Mouse (Mus musculus) neural tube, embryonic 10.5 days (tissue): ENCODE results near the gene Sgk1.

ENCODE experiments used
- DNase-seq: peaks from one replicate; pipeline ENCODE4 v3.0.0-alpha.2; 2017; ENCODE audit warnings: low spot score; ENCODE audit errors: extremely low spot score

Sgk1 gene

DNA sequence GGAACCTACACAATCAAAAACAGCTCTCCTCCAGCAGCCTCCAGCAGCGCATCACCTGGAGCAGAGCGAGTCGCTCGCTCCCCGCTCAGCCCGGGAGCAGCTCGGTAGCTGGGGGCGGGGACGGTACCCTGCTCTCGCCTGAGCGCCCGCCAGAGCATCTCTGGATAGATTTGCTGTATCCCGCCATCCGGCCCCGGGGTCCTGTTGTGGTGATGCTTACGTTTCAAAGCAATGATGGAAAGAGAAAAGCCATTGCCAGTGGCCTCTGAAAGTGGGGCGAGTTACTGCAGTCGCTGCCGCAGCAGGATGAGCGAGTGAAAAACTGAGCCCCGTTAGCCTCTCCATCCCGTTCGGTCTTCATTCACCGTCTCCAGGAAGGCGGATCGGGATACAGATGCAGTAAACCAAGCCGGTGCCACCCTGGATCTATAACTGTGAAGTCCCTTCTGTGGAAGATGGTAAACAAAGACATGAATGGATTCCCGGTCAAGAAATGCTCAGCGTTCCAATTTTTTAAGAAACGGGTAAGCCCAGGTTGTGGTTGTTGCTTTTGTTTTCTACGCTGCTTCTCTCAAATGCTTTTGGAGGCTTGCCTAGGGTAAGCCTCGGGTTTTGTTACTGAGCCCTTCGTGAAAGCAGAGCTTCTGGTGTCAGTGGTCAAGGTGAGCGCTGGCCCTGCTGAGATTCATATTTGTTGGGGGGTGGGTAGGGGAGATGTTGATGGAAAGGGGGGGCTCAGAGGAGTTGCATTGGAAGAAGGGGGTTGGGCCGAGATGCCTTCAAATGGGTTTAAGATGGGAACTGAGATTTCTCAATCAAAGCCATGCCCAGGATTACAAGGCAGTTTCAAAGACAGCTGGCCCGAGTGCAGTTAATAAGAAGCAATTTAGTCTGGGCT lies at the start of gene Sgk1:
Gene Sgk1 (plus strand): TSS at position 1 of the 898 bp plus-strand sequence.
- peak; percentile 62 for DNase-seq

- DNase-seq: no peak
Measured at GRCm38 (mm10) chr10:21832282-21832681, 49.7 kb upstream of the Sgk1 start.

- no peak for DNase-seq
Measured at GRCm38 (mm10) chr10:21833757-21834156, 48.2 kb upstream of the Sgk1 start.

- no peak for DNase-seq
Measured at GRCm38 (mm10) chr10:21835077-21835476, 46.9 kb upstream of the Sgk1 start.

DNA sequence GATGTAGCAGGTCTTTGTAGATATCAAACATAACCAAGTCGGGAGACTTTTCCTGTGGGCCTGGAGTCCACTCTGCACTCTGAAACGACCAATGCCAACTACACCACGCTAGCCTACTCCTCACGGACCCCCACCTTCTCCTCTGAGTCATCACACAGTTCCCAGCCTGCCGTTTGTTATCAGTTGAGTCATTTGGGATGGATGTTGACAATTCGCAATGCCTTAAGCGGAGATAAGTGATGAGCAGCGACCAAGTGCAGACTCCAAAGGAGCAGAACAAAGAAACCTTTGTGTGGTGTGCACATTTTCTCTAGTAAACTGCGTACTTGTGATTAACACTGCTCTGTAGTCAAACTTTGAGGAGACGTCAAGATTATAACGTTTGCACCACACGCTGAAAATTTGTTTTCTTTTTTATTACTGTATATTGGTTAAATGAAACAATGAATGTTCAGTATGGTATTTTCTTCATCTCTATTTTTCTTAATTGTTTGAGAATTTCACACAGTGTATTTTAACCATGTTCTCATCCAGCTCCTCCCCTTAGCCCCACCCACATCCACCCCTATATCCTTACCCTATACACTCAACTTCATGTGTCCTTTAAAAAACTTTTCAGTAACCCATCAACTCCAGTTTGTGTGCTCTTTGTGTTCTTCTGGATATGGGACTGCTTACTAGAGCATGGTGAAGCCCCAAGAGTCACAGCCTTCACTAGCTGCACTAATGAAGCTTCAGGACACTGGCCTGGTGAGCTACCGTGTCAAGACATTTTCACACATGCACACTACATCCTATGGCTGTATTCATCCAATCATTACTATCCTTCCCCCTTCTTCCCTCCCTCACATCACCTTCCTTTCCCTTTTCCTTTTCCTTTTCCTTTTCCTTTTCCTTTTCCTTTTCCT lies 42.5 kb upstream of the Sgk1 start:
- no peak for DNase-seq

- DNase-seq: no peak
Measured at GRCm38 (mm10) chr10:21843326-21843725, 38.7 kb upstream of the Sgk1 start.

GRCm38 (mm10) chr10:21843861-21844260 lies 38.1 kb upstream of the Sgk1 start:
- DNase-seq: no peak

DNA sequence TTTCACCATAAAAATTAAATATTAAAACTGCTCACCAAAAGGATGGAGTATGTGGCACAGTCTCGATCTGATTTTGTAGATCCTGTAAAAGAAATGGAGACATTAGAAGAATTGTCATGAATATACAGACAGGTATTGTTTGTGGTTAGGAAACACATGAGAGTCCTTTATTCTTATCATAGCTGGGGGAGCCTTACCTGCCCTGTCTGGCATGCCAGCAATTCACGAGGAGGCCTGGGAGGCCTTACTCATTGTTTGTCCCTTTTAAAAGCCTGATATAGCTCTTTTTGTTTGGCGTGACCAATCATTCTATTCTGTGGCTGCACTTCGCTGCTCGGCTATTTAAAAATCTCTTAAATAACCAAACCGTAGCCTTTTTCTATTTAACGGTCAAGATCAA lies 37.6 kb upstream of the Sgk1 start:
- no peak for DNase-seq

- no peak for DNase-seq
Measured at GRCm38 (mm10) chr10:21845601-21846282, 36.2 kb upstream of the Sgk1 start.

DNA sequence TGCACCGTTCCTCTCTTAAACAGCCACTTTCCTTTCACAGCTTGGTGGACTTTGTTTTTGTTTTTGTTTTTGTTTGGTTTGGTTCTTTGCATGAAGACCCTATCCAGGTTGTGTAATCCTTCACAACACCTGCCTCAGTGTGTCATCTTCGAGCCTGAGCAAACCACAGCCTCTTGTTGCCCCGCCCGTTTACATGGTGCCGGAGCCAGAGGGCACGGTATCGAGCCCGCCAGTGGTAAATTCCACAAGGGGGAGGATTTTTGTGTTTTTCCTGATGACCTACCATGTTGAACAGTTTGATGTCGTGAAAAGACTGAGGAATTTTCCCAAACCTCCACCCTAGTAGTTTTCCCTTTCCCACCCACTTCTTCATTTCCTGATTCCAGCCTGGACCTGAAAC lies 35.6 kb upstream of the Sgk1 start:
- no peak for DNase-seq

- no peak for DNase-seq
Measured at GRCm38 (mm10) chr10:21847026-21847820, 34.8 kb upstream of the Sgk1 start.

GRCm38 (mm10) chr10:21847931-21848670 lies 33.9 kb upstream of the Sgk1 start:
- no peak for DNase-seq

GRCm38 (mm10) chr10:21849251-21849650 lies 32.7 kb upstream of the Sgk1 start:
- DNase-seq: no peak

DNA sequence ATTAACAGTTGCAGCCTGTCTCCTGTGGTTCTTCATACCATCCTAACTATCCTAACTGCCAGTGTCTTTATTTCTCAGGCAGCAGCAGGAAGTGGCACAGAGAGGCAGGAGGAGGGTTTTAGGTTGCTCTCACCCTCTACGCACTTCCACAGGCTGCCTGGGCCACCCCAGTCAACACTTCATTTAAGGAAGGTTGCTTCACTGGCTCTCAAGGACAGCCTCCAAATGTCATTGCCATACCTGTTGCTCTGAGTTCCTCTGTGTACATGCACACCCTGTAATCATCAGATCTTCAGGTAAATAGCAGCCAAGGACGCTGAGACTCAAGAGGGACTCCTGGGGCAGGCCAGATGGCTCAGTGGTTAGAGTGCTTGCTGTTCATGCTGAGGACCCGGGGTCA lies 31.7 kb upstream of the Sgk1 start:
- DNase-seq: no peak

DNA sequence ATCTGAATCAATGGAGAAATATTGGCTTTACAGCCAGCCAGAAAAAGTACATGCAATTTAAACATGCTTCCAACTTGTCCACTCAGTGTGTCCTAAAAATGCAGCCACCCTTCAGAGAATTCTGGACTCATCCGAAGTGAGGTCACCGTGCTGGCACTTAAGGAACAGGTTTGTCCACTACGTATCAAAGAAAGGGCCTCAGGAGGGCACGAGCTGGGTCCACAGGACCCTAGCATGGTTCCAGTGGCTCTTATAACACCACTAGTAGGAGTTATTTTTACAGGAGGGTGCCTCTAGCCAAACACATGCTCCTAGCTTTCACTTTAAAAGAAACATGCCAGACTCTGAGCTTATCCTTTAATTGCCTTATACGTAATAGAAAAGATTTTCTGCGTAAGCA lies 28.9 kb upstream of the Sgk1 start:
- no peak for DNase-seq

- no peak for DNase-seq
Measured at GRCm38 (mm10) chr10:21853566-21854328, 28.2 kb upstream of the Sgk1 start.

- no peak for DNase-seq
Measured at GRCm38 (mm10) chr10:21855338-21855737, 26.6 kb upstream of the Sgk1 start.

- DNase-seq: no peak
Measured at GRCm38 (mm10) chr10:21857676-21858075, 24.3 kb upstream of the Sgk1 start.

GRCm38 (mm10) chr10:21858437-21858974 lies 23.5 kb upstream of the Sgk1 start:
- no peak for DNase-seq
